Mouse (Mus musculus) C2C12 (cell line): Measurements from ENCODE around the gene Usp6nl. TPM values are rescaled to one million over a fixed set of nuclear protein-coding genes. Genes with fewer than 3 reads are reported as not detected.

ENCODE experiments used
- H3K27me3 ChIP-seq: one replicate; pipeline ENCODE4 v1.6.1; 2011; ENCODE audit not compliant: control insufficient read depth, insufficient read depth, insufficient read length
- H3K36me3 ChIP-seq: one replicate; pipeline ENCODE4 v1.6.1; 2011; ENCODE audit not compliant: control insufficient read depth, insufficient read depth
- H3K4me3 ChIP-seq: one replicate; pipeline ENCODE4 v1.5.1; 2011; ENCODE audit warnings: mild to moderate bottlenecking, control low read depth; ENCODE audit not compliant: poor library complexity, insufficient read depth, severe bottlenecking
- H3K79me2 ChIP-seq: one replicate; pipeline ENCODE4 v1.6.1; 2011; ENCODE audit not compliant: control insufficient read depth, insufficient read depth
- H3K79me3 ChIP-seq: one replicate; pipeline ENCODE4 v1.6.1; 2011; ENCODE audit warnings: low read depth, control low read depth
- H3ac ChIP-seq: one replicate; pipeline ENCODE3; 2011; ENCODE audit warnings: low read depth; ENCODE audit not compliant: control insufficient read depth, insufficient read length
- CEBPB ChIP-seq: IDR thresholded peaks from one replicate; pipeline ENCODE4 v1.6.1; 2011; ENCODE audit warnings: low read depth, mild to moderate bottlenecking, control low read depth, moderate library complexity
- CTCF ChIP-seq: IDR thresholded peaks from one replicate; pipeline ENCODE4 v1.5.1; 2011; ENCODE audit not compliant: control insufficient read depth, insufficient read depth, insufficient read length
- FOSL1 ChIP-seq: IDR thresholded peaks from one replicate; pipeline ENCODE4 v1.8.0; 2011; ENCODE audit warnings: mild to moderate bottlenecking, low read length; ENCODE audit not compliant: poor library complexity, insufficient read depth, severe bottlenecking
- MAX ChIP-seq: IDR thresholded peaks from one replicate; pipeline ENCODE4 v1.6.1; 2011; ENCODE audit warnings: mild to moderate bottlenecking, control low read depth
- MYOD1 ChIP-seq: IDR thresholded peaks from one replicate; pipeline ENCODE4 v1.6.1; 2011; ENCODE audit warnings: low read depth; ENCODE audit not compliant: control insufficient read depth, insufficient read length
- MYOG ChIP-seq: IDR thresholded peaks from one replicate; pipeline ENCODE4 v1.6.1; 2011; ENCODE audit not compliant: control insufficient read depth, insufficient read length; ENCODE audit errors: extremely low read depth
- USF1 ChIP-seq: IDR thresholded peaks from one replicate; pipeline ENCODE4 v1.6.1; 2011; ENCODE audit warnings: low read depth, mild to moderate bottlenecking, control low read depth, moderate library complexity
- polyA plus RNA-seq: library from polyadenylated mRNA; unstranded; fragments of >200 nt; fragmentation: generic; extraction: Trizol; gene quantifications from one replicate; pipeline ENCODE4 v1.2.1, GENCODE M21; 2012; ENCODE audit warnings: missing spikeins

Usp6nl gene
- polyA plus RNA-seq, 1 experiment: 6.1 TPM

- H3K4me3 ChIP-seq: no peak overlapping the region
- TF ChIP-seq MYOG (no peak), MYOD1 (no peak), FOSL1 (no peak), CEBPB (no peak), MAX (no peak), CTCF (no peak), USF1 (no peak)
- no peaks in the 10 kb centered on the region for H3K79me3 ChIP-seq
- H3K36me3 ChIP-seq: no peaks in the 10 kb centered on the region
- H3K27me3 ChIP-seq: no peaks in the 10 kb centered on the region
- H3K79me2 ChIP-seq: no peaks in the 10 kb centered on the region
- H3ac ChIP-seq: no peak overlapping the region
Observed at GRCm38 (mm10) chr2:6309373-6309821, 13.1 kb upstream of the Usp6nl start.

GRCm38 (mm10) chr2:6312764-6313163 lies 9.7 kb upstream of the Usp6nl start:
- TF ChIP-seq MAX (no peak), MYOG (no peak), MYOD1 (no peak), USF1 (no peak), CEBPB (no peak), CTCF (no peak), FOSL1 (no peak)
- H3K36me3 ChIP-seq: no peaks in the 10 kb centered on the region

GRCm38 (mm10) chr2:6313733-6314132 lies 8.7 kb upstream of the Usp6nl start:
- Histone ChIP-seq H3K27me3 (no peaks in the 10 kb centered on the region), H3K79me2 (no peaks in the 10 kb centered on the region)

More at GRCm38 (mm10) chr2:6312764-6313163, 9.7 kb upstream of the Usp6nl start:
- no peak overlapping the region for H3K4me3 ChIP-seq
- H3K27me3 ChIP-seq: no peaks in the 10 kb centered on the region
- no peak overlapping the region for H3ac ChIP-seq
- no peaks in the 10 kb centered on the region for H3K79me3 ChIP-seq
- H3K79me2 ChIP-seq: no peaks in the 10 kb centered on the region

GRCm38 (mm10) chr2:6320153-6320552 lies 2.3 kb upstream of the Usp6nl start:
- H3K79me3 ChIP-seq: peaks cover 16% of the 10 kb centered on the region
- no peaks in the 10 kb centered on the region for H3K27me3 ChIP-seq
- H3ac ChIP-seq: no peak overlapping the region
- TF ChIP-seq CEBPB (no peak), USF1 (no peak), MYOD1 (no peak), MAX (no peak), CTCF (no peak), FOSL1 (no peak), MYOG (no peak)
- no peaks in the 10 kb centered on the region for H3K36me3 ChIP-seq
- H3K4me3 ChIP-seq: no peak overlapping the region
- peaks cover 23% of the 10 kb centered on the region for H3K79me2 ChIP-seq

More at GRCm38 (mm10) chr2:6313733-6314132, 8.7 kb upstream of the Usp6nl start:
- TF ChIP-seq MYOD1: no peak
- no peak for TF ChIP-seq USF1
- no peak for TF ChIP-seq CTCF
- no peak for TF ChIP-seq CEBPB
- TF ChIP-seq MYOG: no peak
- no peak for TF ChIP-seq FOSL1
- no peak for TF ChIP-seq MAX
- Histone ChIP-seq H3ac (no peak overlapping the region), H3K36me3 (no peaks in the 10 kb centered on the region), H3K79me3 (no peaks in the 10 kb centered on the region), H3K4me3 (no peak overlapping the region)

- TF ChIP-seq MYOG: no peak
- TF ChIP-seq USF1: no peak
- TF ChIP-seq CEBPB: no peak
- TF ChIP-seq MYOD1: no peak
- TF ChIP-seq FOSL1: no peak
- no peak for TF ChIP-seq CTCF
- TF ChIP-seq MAX: no peak
- Histone ChIP-seq H3K79me3 (peaks cover 28% of the 10 kb centered on the region), H3ac (peak overlapping the region; percentile 88)
Observed at GRCm38 (mm10) chr2:6321769-6322375, 595 bp upstream of the Usp6nl start.

More at GRCm38 (mm10) chr2:6321769-6322375, 595 bp upstream of the Usp6nl start:
- Histone ChIP-seq H3K4me3 (peak overlapping the region; percentile 79), H3K27me3 (no peaks in the 10 kb centered on the region), H3K79me2 (peaks cover 40% of the 10 kb centered on the region), H3K36me3 (no peaks in the 10 kb centered on the region)
